Mouse (Mus musculus): ENCODE measurements around the gene Tapbpl. TPM values are rescaled to one million over a fixed set of nuclear protein-coding genes. Genes with fewer than 3 reads are reported as not detected.
A peak's percentile ranks its signal among the peaks of the same experiment; 100 is the strongest.

The Tapbpl gene
- polyA plus RNA-seq, 1 experiment from 2014 or later = 8.2 TPM

DNA sequence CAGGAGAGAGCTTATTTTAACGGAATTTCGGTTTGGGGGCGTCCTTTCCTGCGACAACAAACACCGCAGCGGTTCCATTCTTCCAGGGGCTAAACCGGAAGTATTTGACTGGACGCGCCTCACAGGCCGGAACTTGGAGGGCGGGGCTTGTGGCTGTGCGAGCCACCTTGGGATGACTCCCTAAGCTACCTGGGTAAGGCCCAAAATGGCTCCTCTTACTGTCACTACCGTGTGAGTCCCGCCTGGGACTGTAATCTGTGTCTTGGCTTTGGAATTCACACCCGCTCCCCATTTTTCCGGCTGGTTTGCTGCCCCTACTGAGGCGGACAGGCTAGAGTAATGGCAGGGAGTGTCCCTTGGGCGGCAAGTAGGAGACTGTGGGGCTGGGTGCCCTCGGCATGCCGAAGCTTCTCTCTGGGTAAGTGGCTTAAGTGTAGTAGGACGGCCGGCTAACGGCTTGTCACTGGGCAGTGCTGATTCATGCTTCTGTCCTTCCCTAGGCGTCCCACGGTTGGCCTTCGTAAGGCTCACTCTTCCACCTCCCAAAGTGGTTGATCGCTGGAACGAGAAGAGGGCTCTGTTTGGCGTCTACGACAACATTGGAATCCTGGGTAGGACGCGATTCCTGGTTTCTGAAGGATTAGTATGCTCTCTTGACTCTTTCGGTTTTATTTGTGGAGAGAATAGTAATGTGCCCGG is 39.5 kb downstream of the Tapbpl start:
- Histone ChIP-seq H3K4me3 (ENCODE audit: low read length) (peak overlapping the region; percentile 77), H3K4me1 (ENCODE audit: insufficient read depth, low read length) (peaks cover 14% of the 10 kb centered on the region; the same call in 1 of the 2 replicates), H3K27ac (ENCODE audit: low read length) (peak overlapping the region; percentile 100), H3K4me2 (replicated peaks; ENCODE audit: low read depth, low read length) (peak overlapping the region; percentile 87), H3K9me3 (ENCODE audit: low read length) (no peaks in the 10 kb centered on the region), H3K36me3 (ENCODE audit: insufficient read depth, low read length) (peaks cover 37% of the 10 kb centered on the region), H3K9ac (replicated peaks; ENCODE audit: low read length) (peak overlapping the region; percentile 92), H3K27me3 (ENCODE audit: insufficient read depth, low read length) (no peaks in the 10 kb centered on the region)
- ATAC-seq (ENCODE audit: low FRiP score, low TSS enrichment) = peak; percentile 96
- under 1% methylated on average over 34 of the region's 34 CpGs for WGBS

DNA sequence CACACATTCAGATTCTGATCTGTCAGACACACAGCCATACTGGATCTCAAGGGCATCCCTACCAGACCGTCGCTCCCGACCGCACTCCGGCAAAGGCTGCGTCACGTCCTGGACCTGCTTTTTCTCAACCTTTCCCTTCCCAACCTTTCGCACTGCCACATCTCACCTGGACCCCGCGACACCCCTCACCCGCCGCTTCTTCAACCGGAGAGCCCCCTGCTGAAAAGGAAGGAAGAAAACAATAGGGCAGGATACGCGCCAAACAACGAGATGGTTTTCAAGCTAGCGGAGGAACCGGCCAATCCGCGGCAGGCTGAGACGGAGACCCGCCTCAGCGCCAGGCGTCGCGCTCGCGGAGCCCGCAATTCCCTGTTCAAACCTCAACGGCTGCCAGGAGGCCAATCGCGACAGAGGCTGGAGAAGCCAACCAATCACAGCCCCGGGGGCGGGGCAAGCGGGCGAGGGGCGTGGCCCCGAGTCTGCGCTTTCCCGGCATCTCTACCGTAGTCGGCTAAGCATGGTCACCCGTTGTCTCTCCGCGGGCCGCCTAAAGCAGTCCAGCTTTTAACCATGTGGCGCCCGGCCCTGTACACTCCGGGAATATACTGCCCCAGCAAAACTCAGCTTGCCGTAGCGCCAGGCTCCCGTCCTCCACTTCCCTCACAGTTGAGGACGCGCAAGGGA is 40.2 kb downstream of the Tapbpl start, which contains the start of the genes Ncapd2 and Mrpl51:
TSS of gene Ncapd2 (minus strand) at position 370 of the 684 bp plus-strand sequence.
TSS of gene Mrpl51 (plus strand) at position 470 of the 684 bp plus-strand sequence.
- Histone ChIP-seq H3K4me1 (ENCODE audit: insufficient read depth, low read length) (peaks cover 14% of the 10 kb centered on the region; the same call in 1 of the 2 replicates), H3K9me3 (ENCODE audit: low read length) (no peaks in the 10 kb centered on the region), H3K4me3 (ENCODE audit: low read length) (peak within 1 kb of the TSS; percentile 77), H3K36me3 (ENCODE audit: insufficient read depth, low read length) (peaks cover 44% of the 10 kb centered on the region), H3K9ac (replicated peaks; ENCODE audit: low read length) (peak within 1 kb of the TSS; percentile 92), H3K27ac (ENCODE audit: low read length) (peak within 1 kb of the TSS; percentile 100), H3K4me2 (replicated peaks; ENCODE audit: low read depth, low read length) (peak within 1 kb of the TSS; percentile 87), H3K27me3 (ENCODE audit: insufficient read depth, low read length) (no peaks in the 10 kb centered on the region)
- peak; percentile 98 for ATAC-seq (ENCODE audit: low FRiP score, low TSS enrichment)
- WGBS = under 1% methylated on average over 54 of the region's 54 CpGs

DNA sequence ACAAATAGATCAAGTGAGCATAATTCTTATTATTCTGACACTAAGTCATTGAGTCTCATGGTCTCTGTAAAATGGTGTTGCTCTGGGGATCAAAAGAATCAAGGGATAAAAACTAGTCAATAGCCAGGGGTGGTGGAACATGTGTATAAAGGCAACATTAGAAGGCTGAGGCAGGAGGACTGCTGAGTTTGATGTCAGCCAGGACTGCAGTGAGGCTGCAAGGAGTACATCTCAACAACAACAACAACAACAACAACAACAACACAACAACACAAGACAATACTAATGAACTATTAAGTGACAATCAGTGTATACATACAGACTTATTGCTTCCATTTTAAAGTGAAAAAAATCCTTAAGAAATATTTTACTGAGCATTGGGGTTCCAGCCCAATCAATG is 40.8 kb downstream of the Tapbpl start:
- peak overlapping the region; percentile 83 for H3K9ac ChIP-seq (replicated peaks; ENCODE audit: low read length)
- peaks cover 14% of the 10 kb centered on the region; the same call in 1 of the 2 replicates for H3K4me1 ChIP-seq (ENCODE audit: insufficient read depth, low read length)
- H3K27me3 ChIP-seq (ENCODE audit: insufficient read depth, low read length) = no peaks in the 10 kb centered on the region
- H3K4me3 ChIP-seq (ENCODE audit: low read length) = peak overlapping the region; percentile 77
- peak overlapping the region; percentile 62 for H3K4me2 ChIP-seq (replicated peaks; ENCODE audit: low read depth, low read length)
- no peaks in the 10 kb centered on the region for H3K9me3 ChIP-seq (ENCODE audit: low read length)
- no peak for ATAC-seq (ENCODE audit: low FRiP score, low TSS enrichment)
- peak overlapping the region; percentile 100 for H3K27ac ChIP-seq (ENCODE audit: low read length)
- H3K36me3 ChIP-seq (ENCODE audit: insufficient read depth, low read length) = peaks cover 51% of the 10 kb centered on the region

DNA sequence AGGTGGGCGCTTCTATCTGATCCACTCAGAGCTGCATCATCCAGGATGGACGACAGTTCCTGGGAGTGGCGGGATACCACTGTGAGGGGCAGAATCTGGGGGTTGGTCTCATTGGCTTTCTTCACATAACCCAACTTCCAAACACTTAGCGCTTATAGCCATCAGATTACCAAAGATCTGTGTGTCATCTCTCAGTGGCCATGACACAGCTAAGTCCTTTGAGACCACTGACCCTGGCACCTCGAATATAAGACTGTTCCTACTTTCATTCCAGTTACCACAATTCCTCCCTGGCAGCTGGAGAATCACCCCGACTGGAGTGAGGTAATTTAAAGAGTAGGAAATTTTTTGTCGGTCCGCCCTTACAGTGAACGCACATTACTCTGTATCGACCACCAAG is 45.5 kb downstream of the Tapbpl start:
- H3K9me3 ChIP-seq (ENCODE audit: low read length) = no peaks in the 10 kb centered on the region
- peaks cover 8% of the 10 kb centered on the region; the same call in 1 of the 2 replicates for H3K4me1 ChIP-seq (ENCODE audit: insufficient read depth, low read length)
- H3K4me2 ChIP-seq (replicated peaks; ENCODE audit: low read depth, low read length) = no peak overlapping the region
- H3K27me3 ChIP-seq (ENCODE audit: insufficient read depth, low read length) = no peaks in the 10 kb centered on the region
- 86% methylated on average over 10 of the region's 10 CpGs for WGBS
- H3K27ac ChIP-seq (ENCODE audit: low read length) = no peak overlapping the region
- no peak for ATAC-seq (ENCODE audit: low FRiP score, low TSS enrichment)
- H3K9ac ChIP-seq (replicated peaks; ENCODE audit: low read length) = no peak overlapping the region
- H3K36me3 ChIP-seq (ENCODE audit: insufficient read depth, low read length) = peaks cover 78% of the 10 kb centered on the region
- H3K4me3 ChIP-seq (ENCODE audit: low read length) = no peak overlapping the region

DNA sequence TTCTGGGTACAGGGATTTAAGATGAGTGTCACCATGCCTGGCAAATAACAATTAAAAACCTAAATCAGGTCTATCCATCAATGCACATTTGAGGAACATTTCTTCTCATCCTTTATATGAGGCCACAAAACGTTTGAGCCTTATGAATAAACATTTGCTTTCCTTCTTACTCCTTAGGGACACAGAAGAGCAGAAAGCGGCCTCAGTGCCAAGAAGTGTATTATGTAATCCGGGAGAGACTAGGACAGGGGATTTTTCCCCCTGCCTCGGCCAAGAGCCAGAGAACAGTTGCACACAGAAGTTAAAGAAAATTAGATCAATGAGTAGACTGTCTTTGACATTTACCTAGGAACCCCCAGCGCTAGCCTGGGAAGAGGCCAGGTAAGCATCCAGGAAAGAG is 49.5 kb downstream of the Tapbpl start:
- no peaks in the 10 kb centered on the region for H3K9me3 ChIP-seq (ENCODE audit: low read length)
- no peak overlapping the region for H3K9ac ChIP-seq (replicated peaks; ENCODE audit: low read length)
- no peaks in the 10 kb centered on the region for H3K4me1 ChIP-seq (ENCODE audit: insufficient read depth, low read length)
- H3K36me3 ChIP-seq (ENCODE audit: insufficient read depth, low read length) = peaks cover 96% of the 10 kb centered on the region
- ATAC-seq (ENCODE audit: low FRiP score, low TSS enrichment) = no peak
- no peak overlapping the region for H3K4me2 ChIP-seq (replicated peaks; ENCODE audit: low read depth, low read length)
- H3K27ac ChIP-seq (ENCODE audit: low read length) = no peak overlapping the region
- no peak overlapping the region for H3K4me3 ChIP-seq (ENCODE audit: low read length)
- no peaks in the 10 kb centered on the region for H3K27me3 ChIP-seq (ENCODE audit: insufficient read depth, low read length)
- WGBS = 87% methylated on average over 5 of the region's 5 CpGs

DNA sequence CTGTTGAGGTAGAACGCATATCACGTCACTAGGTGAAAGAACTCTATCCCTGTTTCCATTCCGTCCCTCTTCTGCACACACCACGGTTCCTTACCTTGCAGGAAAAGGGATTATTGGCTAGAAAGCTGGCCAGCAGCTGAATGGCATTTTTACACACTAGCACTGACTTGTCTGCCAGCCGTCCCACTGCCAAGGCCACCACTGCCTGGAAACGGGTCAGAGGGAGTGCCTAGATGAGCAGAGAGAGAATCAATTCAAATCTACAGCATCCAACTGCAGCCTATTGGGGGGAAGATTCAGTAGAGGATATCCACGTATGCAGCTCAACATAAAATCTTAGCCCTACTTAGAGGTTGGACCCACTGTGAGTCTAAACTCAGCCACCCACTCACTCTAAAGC is 52.1 kb downstream of the Tapbpl start:
- Histone ChIP-seq H3K9me3 (ENCODE audit: low read length) (no peaks in the 10 kb centered on the region), H3K4me3 (ENCODE audit: low read length) (no peak overlapping the region), H3K4me2 (replicated peaks; ENCODE audit: low read depth, low read length) (no peak overlapping the region), H3K4me1 (ENCODE audit: insufficient read depth, low read length) (no peaks in the 10 kb centered on the region), H3K27ac (ENCODE audit: low read length) (no peak overlapping the region), H3K27me3 (ENCODE audit: insufficient read depth, low read length) (no peaks in the 10 kb centered on the region), H3K36me3 (ENCODE audit: insufficient read depth, low read length) (peaks cover 96% of the 10 kb centered on the region), H3K9ac (replicated peaks; ENCODE audit: low read length) (no peak overlapping the region)
- ATAC-seq (ENCODE audit: low FRiP score, low TSS enrichment) = no peak
- 85% methylated on average over 7 of the region's 7 CpGs for WGBS

DNA sequence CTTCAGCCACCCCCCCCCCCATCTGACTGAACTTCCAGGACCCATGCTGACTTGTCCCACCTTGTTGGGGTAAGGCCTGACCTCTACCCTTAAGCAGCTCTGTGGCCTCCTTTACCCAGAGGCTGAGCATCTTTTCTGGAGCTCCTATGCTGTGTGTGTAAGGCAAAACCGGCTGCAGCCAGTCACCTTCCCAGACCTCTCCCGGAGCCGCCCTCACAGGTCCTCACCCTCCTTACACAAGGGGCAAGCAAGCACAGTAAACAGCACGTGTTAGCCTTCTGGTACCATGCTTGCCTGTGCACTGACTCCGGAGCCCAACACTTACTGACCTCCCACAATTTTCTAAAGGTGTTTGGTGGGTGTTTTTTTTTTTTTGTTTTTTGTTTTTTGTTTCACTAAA is 56.2 kb downstream of the Tapbpl start:
- no peak overlapping the region for H3K27ac ChIP-seq (ENCODE audit: low read length)
- peaks cover 98% of the 10 kb centered on the region for H3K36me3 ChIP-seq (ENCODE audit: insufficient read depth, low read length)
- H3K4me2 ChIP-seq (replicated peaks; ENCODE audit: low read depth, low read length) = no peak overlapping the region
- no peaks in the 10 kb centered on the region for H3K9me3 ChIP-seq (ENCODE audit: low read length)
- H3K4me3 ChIP-seq (ENCODE audit: low read length) = no peak overlapping the region
- no peaks in the 10 kb centered on the region for H3K4me1 ChIP-seq (ENCODE audit: insufficient read depth, low read length)
- H3K27me3 ChIP-seq (ENCODE audit: insufficient read depth, low read length) = no peaks in the 10 kb centered on the region
- H3K9ac ChIP-seq (replicated peaks; ENCODE audit: low read length) = no peak overlapping the region
- ATAC-seq (ENCODE audit: low FRiP score, low TSS enrichment) = no peak
- 80% methylated on average over 5 of the region's 5 CpGs for WGBS

Small RNA genes within 50 kb of the gene (microRNA-seq; reads per million reads assigned to microRNA genes)
- gene Mir3098 (1.4 reads per million), gene Mir8113 (not detected)

Other genes starting within 250 kb of the Tapbpl start
- 2.1 and 2.3 TPM in 2 replicates for gene Pianp, start 235.2 kb downstream of the Tapbpl start, polyA plus RNA-seq (2015; fragmentation: Nextera tagmentation; extraction: Ambion mirVana)
- gene Zfp384, start 222.7 kb downstream of the Tapbpl start, polyA plus RNA-seq (2015; fragmentation: Nextera tagmentation; extraction: Ambion mirVana) = 13.7 and 14.7 TPM in 2 replicates
- gene Ing4, start 192.1 kb downstream of the Tapbpl start, polyA plus RNA-seq (2015; fragmentation: Nextera tagmentation; extraction: Ambion mirVana) = 152 and 158 TPM in 2 replicates
- 16.3 and 20.4 TPM in 2 replicates for gene Acrbp, start 182.2 kb downstream of the Tapbpl start, polyA plus RNA-seq (2015; fragmentation: Nextera tagmentation; extraction: Ambion mirVana)
- 0.30 and 0.60 TPM in 2 replicates for gene Lpar5, start 163.9 kb downstream of the Tapbpl start, polyA plus RNA-seq (2015; fragmentation: Nextera tagmentation; extraction: Ambion mirVana)
- 72.0 and 80.4 TPM in 2 replicates for gene Chd4, start 135.9 kb downstream of the Tapbpl start, polyA plus RNA-seq (2015; fragmentation: Nextera tagmentation; extraction: Ambion mirVana)
- 68.6 and 69.3 TPM in 2 replicates for gene Nop2, start 100.0 kb downstream of the Tapbpl start, polyA plus RNA-seq (2015; fragmentation: Nextera tagmentation; extraction: Ambion mirVana)
- gene Iffo1, start 86.6 kb downstream of the Tapbpl start, polyA plus RNA-seq (2015; fragmentation: Nextera tagmentation; extraction: Ambion mirVana) = 7.9 and 8.7 TPM in 2 replicates
- 2,036 and 2,102 TPM in 2 replicates for gene Gapdh, start 65.4 kb downstream of the Tapbpl start, polyA plus RNA-seq (2015; fragmentation: Nextera tagmentation; extraction: Ambion mirVana)
- 151 and 163 TPM in 2 replicates for gene Ncapd2, start 40.2 kb downstream of the Tapbpl start, polyA plus RNA-seq (2015; fragmentation: Nextera tagmentation; extraction: Ambion mirVana)
- gene Mrpl51, start 40.1 kb downstream of the Tapbpl start, polyA plus RNA-seq (2015; fragmentation: Nextera tagmentation; extraction: Ambion mirVana) = 213 and 228 TPM in 2 replicates
- gene Vamp1, start 16.3 kb downstream of the Tapbpl start, polyA plus RNA-seq (2015; fragmentation: Nextera tagmentation; extraction: Ambion mirVana) = 7.5 and 7.7 TPM in 2 replicates
- gene Cd27, start 5.2 kb upstream of the Tapbpl start, polyA plus RNA-seq (2015; fragmentation: Nextera tagmentation; extraction: Ambion mirVana) = 2.1 and 2.5 TPM in 2 replicates
- 0.19 and 0.65 TPM in 2 replicates for gene Tuba3a, start 54.2 kb upstream of the Tapbpl start, polyA plus RNA-seq (2015; fragmentation: Nextera tagmentation; extraction: Ambion mirVana)
- 71.6 and 73.7 TPM in 2 replicates for gene Ltbr, start 82.0 kb upstream of the Tapbpl start, polyA plus RNA-seq (2015; fragmentation: Nextera tagmentation; extraction: Ambion mirVana)
- 7.5 and 7.7 TPM in 2 replicates for gene Scnn1a, start 88.8 kb upstream of the Tapbpl start, polyA plus RNA-seq (2015; fragmentation: Nextera tagmentation; extraction: Ambion mirVana)
- 91.0 and 93.2 TPM in 2 replicates for gene Tnfrsf1a, start 117.5 kb upstream of the Tapbpl start, polyA plus RNA-seq (2015; fragmentation: Nextera tagmentation; extraction: Ambion mirVana)
- 4.9 and 6.0 TPM in 2 replicates for gene Plekhg6, start 148.9 kb upstream of the Tapbpl start, polyA plus RNA-seq (2015; fragmentation: Nextera tagmentation; extraction: Ambion mirVana)

Measured in kidney, embryonic 16.5 days (tissue).